Comparison of ENCODE assay signal across 8 mouse cellular contexts in the genomic region with DNA sequence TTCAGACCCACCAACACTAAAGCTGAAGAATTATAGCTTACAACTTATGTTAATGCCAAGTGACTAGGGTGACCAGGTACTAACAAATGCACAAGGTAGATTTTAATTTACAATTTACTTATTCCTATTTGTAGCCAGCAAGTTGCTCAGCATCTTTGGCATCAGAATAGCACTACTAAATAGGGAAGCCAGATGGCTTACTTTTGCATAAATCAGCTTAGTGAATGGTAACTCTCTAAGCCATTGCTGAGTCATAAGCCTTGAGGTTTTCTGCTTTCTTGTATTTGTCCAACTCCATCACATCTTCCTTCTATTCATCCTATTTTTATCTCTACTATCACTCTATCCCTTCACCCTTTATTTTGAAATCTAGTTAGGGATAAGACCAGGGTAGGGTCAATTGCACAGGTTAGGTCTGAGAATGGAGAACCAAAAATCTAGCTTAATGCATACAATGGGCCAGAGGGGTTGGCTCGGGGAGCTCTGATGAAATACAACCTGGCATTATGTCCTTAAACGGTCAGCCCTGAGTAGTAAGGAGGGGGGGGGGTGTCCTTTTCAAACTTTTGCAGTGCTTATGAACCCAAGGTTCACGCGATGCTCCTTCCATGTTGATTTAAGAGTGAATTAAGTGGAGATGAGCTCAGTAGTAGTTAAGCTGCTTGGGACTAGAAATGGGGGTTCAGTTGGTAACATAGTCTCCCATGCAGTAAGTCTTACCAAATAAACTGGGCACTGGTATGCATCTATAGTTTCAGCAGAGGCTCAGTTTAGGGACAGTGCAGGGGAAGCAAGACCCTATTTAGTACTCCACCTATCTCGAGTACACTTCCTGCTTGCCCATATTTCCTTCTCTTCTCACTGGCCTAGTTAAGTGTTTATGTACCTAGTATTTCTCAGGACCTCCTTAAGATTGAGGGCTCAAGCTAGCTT. TPM values are rescaled to one million over a fixed set of nuclear protein-coding genes. Genes with fewer than 3 reads are reported as not detected.
DNase-seq lines count a peak whose midpoint lies in the region; ATAC-seq and TF ChIP-seq lines count a peak whose summit lies in the region.

No protein-coding gene starts in this region.

- no peak overlapping the region for H3K4me2 ChIP-seq in hindbrain, embryonic 12.5 days (replicated peaks)
- H3K4me2 ChIP-seq in myocyte (ENCODE audit: low read depth) = no peak overlapping the region

- no peak overlapping the region for H3K9ac ChIP-seq in hindbrain, embryonic 12.5 days

- intact Hi-C loops in left cerebral cortex, adult 2 months (cut with DNase I) = no loop called here
- intact Hi-C loops in gastrocnemius, postnatal 14 days (cut with DNase I; ENCODE audit: low total_unique reads) = no loop called here

- peak overlapping the region; percentile 19; the same call in 1 of the 2 replicates for H3K27ac ChIP-seq in left cerebral cortex, adult 2 months
- H3K27ac ChIP-seq in hindbrain, embryonic 12.5 days = no peak overlapping the region

- H3K36me3 ChIP-seq in hindbrain, embryonic 12.5 days = peaks cover 71% of the 10 kb centered on the region
- H3K36me3 ChIP-seq in myocyte (ENCODE audit: control insufficient read depth, insufficient read depth) = peaks cover 53% of the 10 kb centered on the region

- H3K79me2 ChIP-seq in myocyte (ENCODE audit: control insufficient read depth, insufficient read depth) = peaks cover 14% of the 10 kb centered on the region

- peak; percentile 12; the same call in 1 of the 2 replicates for TF ChIP-seq CTCF in left cerebral cortex, adult 2 months (IDR thresholded peaks at IDR 0.05)

- no peaks in the 10 kb centered on the region for H3K27me3 ChIP-seq in hindbrain, embryonic 12.5 days
- no peaks in the 10 kb centered on the region for H3K27me3 ChIP-seq in myocyte (ENCODE audit: control insufficient read depth, insufficient read depth, insufficient read length)

- ATAC-seq in hindbrain, embryonic 12.5 days (ENCODE audit: low FRiP score) = peak; percentile 53
- no peak for ATAC-seq in CD4-positive, CD25-positive, alpha-beta regulatory T cell, adult 4 months

- WGBS in hindbrain, embryonic 12.5 days = 37% methylated on average over 5 of the region's 5 CpGs

- H3K9me3 ChIP-seq in hindbrain, embryonic 12.5 days (replicated peaks) = no peaks in the 10 kb centered on the region

- no peak overlapping the region for H3K4me3 ChIP-seq in left cerebral cortex, adult 2 months
- no peak overlapping the region for H3K4me3 ChIP-seq in hindbrain, embryonic 12.5 days
- H3K4me3 ChIP-seq in myocyte = no peak overlapping the region

- peaks cover 10% of the 10 kb centered on the region; the same call in 1 of the 2 replicates for H3K4me1 ChIP-seq in hindbrain, embryonic 12.5 days

- DNase-seq in left cerebral cortex, adult 2 months (ENCODE audit: extremely low spot score in 1 of 2, low spot score in 2 of 2) = no peak
- DNase-seq in left cerebral cortex, adult 18-20 months (ENCODE audit: low spot score in 2 of 2) = no peak
- DNase-seq in R1 (ENCODE audit: low read depth, low spot score) = peak; percentile 49
- no peak for DNase-seq in cerebellum, postnatal 14 days
- DNase-seq in gastrocnemius, postnatal 14 days = no peak

- no peak overlapping the region for H3ac ChIP-seq in myocyte (ENCODE audit: control insufficient read depth, insufficient read length)

- no peak for TF ChIP-seq POLR2A in myocyte (IDR thresholded peaks at IDR 0.05; ENCODE audit: insufficient read length, low read depth)

TF ChIP-seq in myocyte, 11 proteins besides CTCF, POLR2A, EP300 and RAD21:
- TF ChIP-seq POLR2AphosphoS2 (IDR thresholded peaks at IDR 0.05; ENCODE audit: insufficient read length, low read depth) (peak; percentile 75), TCF3 (IDR thresholded peaks at IDR 0.05; ENCODE audit: insufficient read length, low read depth) (no peak)

RNA-seq across cellular contexts. Expression of a gene that starts 8.1 kb away (rescaled TPM):
- 100 to 1,000 TPM; 186 to 194 TPM for total RNA-seq in left cerebral cortex, adult 2 months (2021)
- 100 to 1,000 TPM; 172 to 199 TPM for total RNA-seq in left cerebral cortex, adult 18-20 months (2021)
- polyA plus RNA-seq in hindbrain, embryonic 12.5 days (2016; fragmentation: Nextera tagmentation; extraction: Ambion mirVana) = 405 and 424 TPM in 2 replicates
- 142 TPM for polyA plus RNA-seq in myocyte (2012; fragmentation: generic; extraction: Trizol)
- polyA plus RNA-seq in CD4-positive, CD25-positive, alpha-beta regulatory T cell, adult 4 months (2017; shearing (Covaris generic)) = 100 to 1,000 TPM; 222 to 239 TPM
- total RNA-seq in gastrocnemius, postnatal 14 days (2021) = 100 to 1,000 TPM; 202 to 277 TPM

RNA-seq across cellular contexts. Expression of a gene that starts 17.1 kb away (rescaled TPM):
- total RNA-seq in left cerebral cortex, adult 2 months (2021) = 10 to 100 TPM; 25.7 to 26.9 TPM
- 10 to 100 TPM; 21.7 to 24.4 TPM for total RNA-seq in left cerebral cortex, adult 18-20 months (2021)
- 24.9 and 30.8 TPM in 2 replicates for polyA plus RNA-seq in hindbrain, embryonic 12.5 days (2016; fragmentation: Nextera tagmentation; extraction: Ambion mirVana)
- polyA plus RNA-seq in myocyte (2012; fragmentation: generic; extraction: Trizol) = 17.5 TPM
- 10 to 100 TPM in 1 of 2 experiments, 1 to 10 TPM in 1; 5.6 to 11.6 TPM for polyA plus RNA-seq in CD4-positive, CD25-positive, alpha-beta regulatory T cell, adult 4 months (2017; shearing (Covaris generic))
- total RNA-seq in gastrocnemius, postnatal 14 days (2021) = 10 to 100 TPM; 15.0 to 15.5 TPM

RNA-seq across cellular contexts. Expression of a gene that starts 40.8 kb away (rescaled TPM):
- total RNA-seq in left cerebral cortex, adult 2 months (2021) = 10 to 100 TPM; 11.7 to 15.4 TPM
- total RNA-seq in left cerebral cortex, adult 18-20 months (2021) = 10 to 100 TPM; 12.6 to 14.0 TPM
- polyA plus RNA-seq in hindbrain, embryonic 12.5 days (2016; fragmentation: Nextera tagmentation; extraction: Ambion mirVana) = 43.9 and 45.5 TPM in 2 replicates
- polyA plus RNA-seq in myocyte (2012; fragmentation: generic; extraction: Trizol) = 107 TPM
- 100 to 1,000 TPM; 326 to 346 TPM for polyA plus RNA-seq in CD4-positive, CD25-positive, alpha-beta regulatory T cell, adult 4 months (2017; shearing (Covaris generic))
- total RNA-seq in gastrocnemius, postnatal 14 days (2021) = 10 to 100 TPM; 51.8 to 52.7 TPM

RNA-seq across cellular contexts. Expression of a gene that starts 51.0 kb away (rescaled TPM):
- 1 to 10 TPM; 6.3 to 6.8 TPM for total RNA-seq in left cerebral cortex, adult 2 months (2021)
- total RNA-seq in left cerebral cortex, adult 18-20 months (2021) = 1 to 10 TPM; 6.1 to 7.0 TPM
- 10.0 and 11.0 TPM in 2 replicates for polyA plus RNA-seq in hindbrain, embryonic 12.5 days (2016; fragmentation: Nextera tagmentation; extraction: Ambion mirVana)
- polyA plus RNA-seq in myocyte (2012; fragmentation: generic; extraction: Trizol) = 544 TPM
- polyA plus RNA-seq in CD4-positive, CD25-positive, alpha-beta regulatory T cell, adult 4 months (2017; shearing (Covaris generic)) = 10 to 100 TPM; 66.7 to 70.3 TPM
- 10 to 100 TPM; 60.9 to 79.6 TPM for total RNA-seq in gastrocnemius, postnatal 14 days (2021)
